Mouse (Mus musculus): ENCODE measurements around the gene Olfr860. TPM values are rescaled to one million over a fixed set of nuclear protein-coding genes. Genes with fewer than 3 reads are reported as not detected.
"Not testable (repeated sequence)": the region's sequence is repeated elsewhere in the genome, so short reads cannot be mapped to it uniquely, and the experiment has no call there.

The Olfr860 gene
- not detected in 2 replicates for polyA plus RNA-seq (2012; rRNA removed)

GRCm38 (mm10) chr9:19849647-19850046 lies at the start of gene Olfr860:
Gene Olfr860 (minus strand): TSS chr9:19849747.
- TF ChIP-seq POLR2A (IDR thresholded peaks at IDR 0.05; ENCODE audit: control insufficient read depth, extremely low read depth, insufficient read depth, low read length, poor library complexity) (no peak), CTCF (IDR thresholded peaks at IDR 0.05; ENCODE audit: borderline replicate concordance, control insufficient read depth, extremely low read depth, insufficient read depth, low read length, poor library complexity) (no peak)
- no peaks in the 10 kb centered on the region for H3K4me1 ChIP-seq (replicated peaks; ENCODE audit: control insufficient read depth, insufficient read depth, low read length)
- no peak within 1 kb of the TSS for H3K4me3 ChIP-seq (ENCODE audit: control insufficient read depth, insufficient read depth, low read length)
- no peak within 1 kb of the TSS for H3K27ac ChIP-seq (ENCODE audit: control insufficient read depth, insufficient read depth, low read length)
- no peak for DNase-seq
- H3K27me3 ChIP-seq (ENCODE audit: control insufficient read depth, insufficient read depth, low read length): no peaks in the 10 kb centered on the region
- H3K36me3 ChIP-seq (ENCODE audit: control insufficient read depth, insufficient read depth, low read length): no peaks in the 10 kb centered on the region
- 86% methylated on average over 1 of the region's 1 CpGs for WGBS

DNA sequence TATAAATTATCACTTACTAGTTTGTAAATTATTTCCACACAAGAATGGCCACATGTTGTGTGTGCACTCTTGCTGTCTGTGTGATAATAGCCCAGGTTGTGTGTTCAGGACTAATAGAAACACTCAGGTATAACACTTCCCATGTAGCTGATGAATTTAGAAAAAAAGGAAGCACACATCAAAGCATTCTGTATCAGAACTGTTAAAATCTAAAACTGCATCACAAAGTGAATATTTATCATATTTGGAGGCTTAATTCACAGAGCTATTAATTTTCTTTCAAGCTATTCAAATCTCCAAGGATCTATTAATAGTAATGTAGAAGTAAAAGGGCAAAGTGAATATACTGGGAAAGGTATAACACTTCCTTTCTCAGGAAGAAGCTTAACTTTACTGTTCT lies 38.4 kb upstream of the Olfr860 start, which contains the start of gene Olfr862:
Olfr862 (minus strand) TSS at position 101 of the 400 bp plus-strand sequence.
- Histone ChIP-seq H3K4me1 (replicated peaks; ENCODE audit: control insufficient read depth, insufficient read depth, low read length) (no peaks in the 10 kb centered on the region), H3K4me3 (ENCODE audit: control insufficient read depth, insufficient read depth, low read length) (no peak within 1 kb of the TSS), H3K27ac (ENCODE audit: control insufficient read depth, insufficient read depth, low read length) (no peak within 1 kb of the TSS), H3K27me3 (ENCODE audit: control insufficient read depth, insufficient read depth, low read length) (no peaks in the 10 kb centered on the region), H3K36me3 (ENCODE audit: control insufficient read depth, insufficient read depth, low read length) (no peaks in the 10 kb centered on the region)
- TF ChIP-seq POLR2A (IDR thresholded peaks at IDR 0.05; ENCODE audit: control insufficient read depth, extremely low read depth, insufficient read depth, low read length, poor library complexity) (no peak), CTCF (IDR thresholded peaks at IDR 0.05; ENCODE audit: borderline replicate concordance, control insufficient read depth, extremely low read depth, insufficient read depth, low read length, poor library complexity) (no peak)
- DNase-seq: no peak

DNA sequence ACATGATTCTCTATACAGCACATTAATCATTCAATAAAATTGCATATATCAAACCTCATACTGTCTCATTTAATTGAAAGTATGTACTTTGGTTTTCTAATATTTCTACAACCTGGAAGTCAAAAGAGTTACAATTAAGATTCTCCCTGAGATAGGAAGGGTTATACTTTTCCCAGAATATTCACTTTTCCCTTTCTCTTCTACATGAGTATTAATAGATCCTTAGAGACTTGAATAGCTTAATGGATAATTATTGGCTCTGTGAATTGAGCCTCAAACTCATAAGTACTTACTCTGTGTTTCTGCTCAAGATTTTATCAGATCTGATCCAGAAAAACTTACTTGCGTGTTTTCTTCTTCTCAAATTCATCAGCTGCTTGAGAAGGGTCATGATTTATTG lies 44.9 kb downstream of the Olfr860 start, which contains the start of gene Olfr859:
Olfr859 (plus strand) TSS at position 301 of the 400 bp plus-strand sequence.
- not testable (repeated sequence) for H3K27ac ChIP-seq (ENCODE audit: control insufficient read depth, insufficient read depth, low read length); DNase-seq; H3K27me3 ChIP-seq (ENCODE audit: control insufficient read depth, insufficient read depth, low read length); H3K4me3 ChIP-seq (ENCODE audit: control insufficient read depth, insufficient read depth, low read length); H3K36me3 ChIP-seq (ENCODE audit: control insufficient read depth, insufficient read depth, low read length); H3K4me1 ChIP-seq (replicated peaks; ENCODE audit: control insufficient read depth, insufficient read depth, low read length)
- 71% methylated on average over 1 of the region's 1 CpGs for WGBS

DNA sequence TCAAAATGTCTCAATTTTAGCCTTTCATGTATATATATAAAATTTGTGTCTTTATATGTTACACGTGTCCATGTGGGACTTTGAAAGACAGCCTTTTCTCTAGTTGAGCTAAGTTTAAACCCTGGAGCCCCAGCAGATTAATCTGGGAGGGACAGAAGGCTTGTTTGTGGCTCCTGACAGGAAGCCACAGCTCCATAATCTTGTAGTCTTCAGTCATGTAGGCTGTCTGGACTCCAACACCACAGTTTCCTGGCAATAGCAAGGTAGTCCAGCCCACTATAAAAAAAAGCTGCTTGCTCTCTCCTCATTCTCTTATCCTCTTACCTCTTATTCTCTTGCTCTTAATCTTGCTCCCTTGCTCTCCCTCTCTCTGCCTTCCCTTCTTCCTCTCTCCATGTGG lies 46.5 kb downstream of the Olfr860 start:
- no peak overlapping the region for H3K27ac ChIP-seq (ENCODE audit: control insufficient read depth, insufficient read depth, low read length)
- no peak for DNase-seq
- no peaks in the 10 kb centered on the region for H3K36me3 ChIP-seq (ENCODE audit: control insufficient read depth, insufficient read depth, low read length)
- no peak for TF ChIP-seq CTCF (IDR thresholded peaks at IDR 0.05; ENCODE audit: borderline replicate concordance, control insufficient read depth, extremely low read depth, insufficient read depth, low read length, poor library complexity)
- TF ChIP-seq POLR2A (IDR thresholded peaks at IDR 0.05; ENCODE audit: control insufficient read depth, extremely low read depth, insufficient read depth, low read length, poor library complexity): no peak
- no peaks in the 10 kb centered on the region for H3K27me3 ChIP-seq (ENCODE audit: control insufficient read depth, insufficient read depth, low read length)
- no peaks in the 10 kb centered on the region for H3K4me1 ChIP-seq (replicated peaks; ENCODE audit: control insufficient read depth, insufficient read depth, low read length)
- H3K4me3 ChIP-seq (ENCODE audit: control insufficient read depth, insufficient read depth, low read length): no peak overlapping the region
- WGBS: 83% methylated on average over 1 of the region's 1 CpGs

Other genes starting within 250 kb of the Olfr860 start
- gene Zfp317, start 227.6 kb downstream of the Olfr860 start, polyA plus RNA-seq (2012; rRNA removed): 9.7 and 10.9 TPM in 2 replicates
- gene Olfr857, start 140.3 kb downstream of the Olfr860 start, polyA plus RNA-seq (2012; rRNA removed): not detected in 2 replicates
- not detected in 2 replicates for gene Olfr58, start 69.5 kb downstream of the Olfr860 start, polyA plus RNA-seq (2012; rRNA removed)
- not detected in 2 replicates for gene Olfr859, start 44.8 kb downstream of the Olfr860 start, polyA plus RNA-seq (2012; rRNA removed)
- gene Olfr862, start 38.3 kb upstream of the Olfr860 start, polyA plus RNA-seq (2012; rRNA removed): not detected in 2 replicates
- not detected in 2 replicates for gene Olfr77, start 67.1 kb upstream of the Olfr860 start, polyA plus RNA-seq (2012; rRNA removed)
- not detected in 2 replicates for gene Olfr866, start 178.3 kb upstream of the Olfr860 start, polyA plus RNA-seq (2012; rRNA removed)
- gene Olfr867, start 207.8 kb upstream of the Olfr860 start, polyA plus RNA-seq (2012; rRNA removed): not detected in 2 replicates
- gene Olfr868, start 248.9 kb upstream of the Olfr860 start, polyA plus RNA-seq (2012; rRNA removed): not detected in 2 replicates